Mouse (Mus musculus) kidney, adult 10 weeks (tissue): Measurements from ENCODE around the gene Brd3os. TPM values are rescaled to one million over a fixed set of nuclear protein-coding genes. Genes with fewer than 3 reads are reported as not detected.

Experiments
- polyA plus RNA-seq: library from polyadenylated mRNA; stranded (reverse); fragments of 350-450 nt; fragmentation: Illumina TruSeq; extraction: RNeasy Lipid Tissue Mini Kit (QIAGEN cat#74804); gene quantifications from one replicate; pipeline ENCODE4 v1.2.3, GENCODE M21; 2014; ENCODE audit warnings: low read depth, low replicate concordance

The Brd3os gene
- polyA plus RNA-seq: 2.2 TPM

GRCm38 (mm10) chr2:27441767-27442707 is at the start of gene Brd3os:
Brd3os (plus strand) TSS chr2:27442324.

GRCm38 (mm10) chr2:27426855-27427457 is 15.2 kb upstream of the Brd3os start, which contains the start of gene Vav2:
Vav2 (minus strand) TSS chr2:27427033.

Other genes starting within 250 kb of the Brd3os start
- gene Sardh, start 194.0 kb upstream of the Brd3os start, polyA plus RNA-seq: 15.7 TPM
- 4.0 TPM for gene Vav2, start 15.3 kb upstream of the Brd3os start, polyA plus RNA-seq
- gene Brd3, start 65.3 kb downstream of the Brd3os start, polyA plus RNA-seq: 7.6 TPM
- 20.1 TPM for gene Wdr5, start 72.8 kb downstream of the Brd3os start, polyA plus RNA-seq
- 5.1 TPM for gene Rxra, start 234.1 kb downstream of the Brd3os start, polyA plus RNA-seq